Mouse (Mus musculus) hindbrain, embryonic 14.5 days (tissue): ENCODE data around the gene Cped1. TPM values are rescaled to one million over a fixed set of nuclear protein-coding genes. Genes with fewer than 3 reads are reported as not detected.

Source experiments
- ATAC-seq: fragments of 200-750 bp; cut with Nextera tagmentation; 2 replicates; pipeline ENCODE4 v1.8.0; 2017; ENCODE audit warnings: moderate number of reproducible peaks, mild to moderate bottlenecking, moderate TSS enrichment, moderate library complexity; ENCODE audit not compliant: low FRiP score
- DNase-seq: peaks from one replicate; pipeline ENCODE4 v3.0.0-alpha.2; 2015; ENCODE audit warnings: low spot score
- H3K27ac ChIP-seq: fragments of 300-500 bp; sonication (generic); 2 replicates; pipeline ENCODE4 v1.5.1; 2014; ENCODE audit warnings: mild to moderate bottlenecking, moderate library complexity
- H3K27me3 ChIP-seq: fragments of 300-500 bp; sonication (generic); 2 replicates; pipeline ENCODE4 v1.6.1; 2014; ENCODE audit warnings: mild to moderate bottlenecking, low read length, mixed read lengths; ENCODE audit not compliant: control insufficient read depth, insufficient read depth
- H3K36me3 ChIP-seq: fragments of 300-500 bp; sonication (generic); replicated peaks from 2 replicates; pipeline ENCODE4 v1.6.1; 2014; ENCODE audit not compliant: control insufficient read depth, insufficient read depth
- H3K4me1 ChIP-seq: fragments of 300-500 bp; sonication (generic); replicated peaks from 2 replicates; pipeline ENCODE4 v1.6.1; 2014; ENCODE audit warnings: antibody characterized with exemption, low read length, mixed read lengths; ENCODE audit not compliant: control insufficient read depth, insufficient read depth
- H3K4me2 ChIP-seq: fragments of 300-500 bp; sonication (generic); replicated peaks from 2 replicates; pipeline ENCODE4 v1.6.1; 2014; ENCODE audit warnings: mild to moderate bottlenecking, moderate library complexity
- H3K4me3 ChIP-seq: fragments of 300-500 bp; sonication (generic); replicated peaks from 2 replicates; pipeline ENCODE4 v1.5.1; 2014; ENCODE audit warnings: mild to moderate bottlenecking, low read length
- H3K9ac ChIP-seq: fragments of 300-500 bp; sonication (generic); 2 replicates; pipeline ENCODE4 v1.6.1; 2014
- H3K9me3 ChIP-seq: fragments of 300-500 bp; sonication (generic); 2 replicates; pipeline ENCODE4 v1.6.1; 2016; ENCODE audit warnings: low read length; ENCODE audit not compliant: control insufficient read depth
- WGBS: fragments of 180-500 bp; shearing (Covaris S2); extraction: QIAGEN DNeasy Blood & Tissue Kit; methylation state at CpG from one replicate; pipeline ENCODE4 v1.1.7; 2014; 5-methylcytosine and 5-hydroxymethylcytosine counted together
- polyA plus RNA-seq: library from polyadenylated mRNA; unstranded; fragments of >200 nt; fragmentation: Nextera tagmentation; extraction: Ambion mirVana; gene quantifications from 2 replicates; pipeline ENCODE4 v1.2.1, GENCODE M21; 2014

Gene Cped1
- polyA plus RNA-seq, 1 experiment from 2014 or later = 5.0 TPM

- ATAC-seq (no peak), DNase-seq (no peak)
- Histone ChIP-seq H3K36me3 (no peaks in the 10 kb centered on the region), H3K27me3 (no peaks in the 10 kb centered on the region), H3K4me2 (no peak overlapping the region), H3K4me3 (no peak overlapping the region), H3K27ac (no peak overlapping the region), H3K4me1 (no peaks in the 10 kb centered on the region), H3K9ac (no peak overlapping the region), H3K9me3 (no peaks in the 10 kb centered on the region)
- 92% methylated on average over 4 of the region's 4 CpGs for WGBS
Measured at GRCm38 (mm10) chr6:22147236-22147635, 161.5 kb downstream of the Cped1 start.

GRCm38 (mm10) chr6:22148511-22148910, 162.8 kb downstream of the Cped1 start:
- no peak for ATAC-seq
- WGBS = 94% methylated on average over 2 of the region's 2 CpGs

GRCm38 (mm10) chr6:22157461-22157860, 171.7 kb downstream of the Cped1 start:
- no peak for ATAC-seq
- Histone ChIP-seq H3K36me3 (no peaks in the 10 kb centered on the region), H3K27ac (no peak overlapping the region), H3K4me2 (no peak overlapping the region), H3K9ac (no peak overlapping the region), H3K9me3 (no peaks in the 10 kb centered on the region), H3K4me3 (no peak overlapping the region), H3K27me3 (no peaks in the 10 kb centered on the region), H3K4me1 (no peaks in the 10 kb centered on the region)
- DNase-seq = no peak
- WGBS = 82% methylated on average over 5 of the region's 5 CpGs

More at GRCm38 (mm10) chr6:22148511-22148910, 162.8 kb downstream of the Cped1 start:
- Histone ChIP-seq H3K27me3 (no peaks in the 10 kb centered on the region), H3K4me3 (no peak overlapping the region), H3K36me3 (no peaks in the 10 kb centered on the region), H3K9me3 (no peaks in the 10 kb centered on the region), H3K9ac (no peak overlapping the region), H3K4me2 (no peak overlapping the region), H3K4me1 (no peaks in the 10 kb centered on the region), H3K27ac (no peak overlapping the region)
- DNase-seq = no peak

GRCm38 (mm10) chr6:22161944-22162343, 176.2 kb downstream of the Cped1 start:
- H3K4me1 ChIP-seq = 0 out of 2 replicates have a peak, but pooled peaks cover 3% of the 10 kb centered on the region
- H3K9me3 ChIP-seq = no peaks in the 10 kb centered on the region
- H3K4me3 ChIP-seq = no peak overlapping the region
- no peak overlapping the region for H3K9ac ChIP-seq
- no peak overlapping the region for H3K27ac ChIP-seq
- H3K27me3 ChIP-seq = no peaks in the 10 kb centered on the region
- 44% methylated on average over 1 of the region's 1 CpGs for whole genome bisulfite sequencing
- no peaks in the 10 kb centered on the region for H3K36me3 ChIP-seq
- DNase-seq (no peak), ATAC-seq (no peak)
- H3K4me2 ChIP-seq = no peak overlapping the region

GRCm38 (mm10) chr6:22168388-22168787, 182.7 kb downstream of the Cped1 start:
- H3K9ac ChIP-seq = no peak overlapping the region
- no peak for ATAC-seq
- H3K4me1 ChIP-seq = 0 out of 2 replicates have a peak, but pooled peaks cover 3% of the 10 kb centered on the region
- no peaks in the 10 kb centered on the region for H3K27me3 ChIP-seq
- H3K4me3 ChIP-seq = no peak overlapping the region
- H3K4me2 ChIP-seq = no peak overlapping the region
- H3K27ac ChIP-seq = no peak overlapping the region
- no peaks in the 10 kb centered on the region for H3K9me3 ChIP-seq
- H3K36me3 ChIP-seq = no peaks in the 10 kb centered on the region
- no peak for DNase-seq
- WGBS = 40% methylated on average over 2 of the region's 2 CpGs

GRCm38 (mm10) chr6:22178721-22179295, 193.1 kb downstream of the Cped1 start:
- Histone ChIP-seq H3K4me1 (no peaks in the 10 kb centered on the region), H3K27ac (no peak overlapping the region), H3K4me2 (no peak overlapping the region), H3K4me3 (no peak overlapping the region), H3K9ac (no peak overlapping the region), H3K9me3 (no peaks in the 10 kb centered on the region), H3K27me3 (no peaks in the 10 kb centered on the region), H3K36me3 (no peaks in the 10 kb centered on the region)
- DNase-seq (no peak), ATAC-seq (peak; percentile 79)
- 75% methylated on average over 8 of the region's 8 CpGs for WGBS

- Histone ChIP-seq H3K36me3 (no peaks in the 10 kb centered on the region), H3K27me3 (no peaks in the 10 kb centered on the region), H3K9ac (no peak overlapping the region), H3K4me2 (no peak overlapping the region), H3K9me3 (no peaks in the 10 kb centered on the region), H3K4me3 (no peak overlapping the region), H3K27ac (no peak overlapping the region), H3K4me1 (no peaks in the 10 kb centered on the region)
- DNase-seq = no peak
- no peak for ATAC-seq
- 67% methylated on average over 10 of the region's 10 CpGs for WGBS
Measured at GRCm38 (mm10) chr6:22180316-22180715, 194.6 kb downstream of the Cped1 start.

GRCm38 (mm10) chr6:22186967-22187366, 201.3 kb downstream of the Cped1 start:
- H3K4me3 ChIP-seq = no peak overlapping the region
- no peaks in the 10 kb centered on the region for H3K9me3 ChIP-seq
- ATAC-seq = no peak

GRCm38 (mm10) chr6:22189346-22190335, 203.9 kb downstream of the Cped1 start:
- no peak overlapping the region for H3K4me2 ChIP-seq
- no peaks in the 10 kb centered on the region for H3K4me1 ChIP-seq
- no peaks in the 10 kb centered on the region for H3K9me3 ChIP-seq
- no peaks in the 10 kb centered on the region for H3K36me3 ChIP-seq
- H3K27me3 ChIP-seq = no peaks in the 10 kb centered on the region
- DNase-seq (peak; percentile 28), ATAC-seq (no peak; the same call in 1 of the 2 replicates)
- H3K9ac ChIP-seq = no peak overlapping the region
- H3K4me3 ChIP-seq = no peak overlapping the region
- WGBS = 74% methylated on average over 24 of the region's 24 CpGs
- H3K27ac ChIP-seq = no peak overlapping the region

More at GRCm38 (mm10) chr6:22186967-22187366, 201.3 kb downstream of the Cped1 start:
- H3K4me1 ChIP-seq = no peaks in the 10 kb centered on the region
- WGBS = 91% methylated on average over 8 of the region's 8 CpGs
- no peaks in the 10 kb centered on the region for H3K27me3 ChIP-seq
- no peak overlapping the region for H3K9ac ChIP-seq
- no peak for DNase-seq
- H3K4me2 ChIP-seq = no peak overlapping the region
- H3K27ac ChIP-seq = no peak overlapping the region
- no peaks in the 10 kb centered on the region for H3K36me3 ChIP-seq
